Mouse (Mus musculus) forelimb bud, embryonic 11.5 days (tissue): Measurements from ENCODE around the gene Jph3.

Experiments used
- DNase-seq: peaks from one replicate; pipeline ENCODE4 v3.0.0-alpha.2; 2012; ENCODE audit warnings: low read depth, low spot score

The Jph3 gene

GRCm38 (mm10) chr8:121729323-121729722, at the start of gene Jph3:
Jph3 (plus strand) TSS chr8:121729623.
- DNase-seq, result no peak

GRCm38 (mm10) chr8:121680896-121681295, 48.5 kb upstream of the Jph3 start:
- no peak for DNase-seq

GRCm38 (mm10) chr8:121681457-121681856, 48.0 kb upstream of the Jph3 start:
- DNase-seq, result no peak

GRCm38 (mm10) chr8:121683083-121683832, 46.2 kb upstream of the Jph3 start:
- no peak for DNase-seq

- peak; percentile 29 for DNase-seq
Measured at GRCm38 (mm10) chr8:121685419-121685818, 44.0 kb upstream of the Jph3 start.

- DNase-seq, result peak; percentile 20
Measured at GRCm38 (mm10) chr8:121687455-121688161, 41.8 kb upstream of the Jph3 start.

- no peak for DNase-seq
Measured at GRCm38 (mm10) chr8:121688496-121688895, 40.9 kb upstream of the Jph3 start.

GRCm38 (mm10) chr8:121694453-121694852, 35.0 kb upstream of the Jph3 start:
- peak; percentile 21 for DNase-seq

- no peak for DNase-seq
Measured at GRCm38 (mm10) chr8:121695585-121696184, 33.7 kb upstream of the Jph3 start.

- peak; percentile 30 for DNase-seq
Measured at GRCm38 (mm10) chr8:121697735-121698614, 31.4 kb upstream of the Jph3 start.

- DNase-seq, result no peak
Measured at GRCm38 (mm10) chr8:121698615-121699101, 30.8 kb upstream of the Jph3 start.

- no peak for DNase-seq
Measured at GRCm38 (mm10) chr8:121699936-121700335, 29.5 kb upstream of the Jph3 start.

- DNase-seq, result no peak
Measured at GRCm38 (mm10) chr8:121705174-121705573, 24.2 kb upstream of the Jph3 start.

- DNase-seq, result no peak
Measured at GRCm38 (mm10) chr8:121706956-121707355, 22.5 kb upstream of the Jph3 start.

- no peak for DNase-seq
Measured at GRCm38 (mm10) chr8:121708406-121708805, 21.0 kb upstream of the Jph3 start.

- no peak for DNase-seq
Measured at GRCm38 (mm10) chr8:121717502-121717901, 11.9 kb upstream of the Jph3 start.

- peak; percentile 90 for DNase-seq
Measured at GRCm38 (mm10) chr8:121717982-121718425, 11.4 kb upstream of the Jph3 start.

GRCm38 (mm10) chr8:121718925-121719324, 10.5 kb upstream of the Jph3 start:
- DNase-seq, result no peak

GRCm38 (mm10) chr8:121721072-121721471, 8.4 kb upstream of the Jph3 start:
- no peak for DNase-seq

GRCm38 (mm10) chr8:121723846-121724245, 5.6 kb upstream of the Jph3 start:
- no peak for DNase-seq

- DNase-seq, result no peak
Measured at GRCm38 (mm10) chr8:121727164-121727563, 2.3 kb upstream of the Jph3 start.
